Mouse (Mus musculus): Measurements from ENCODE around the gene Cep112. TPM values are rescaled to one million over a fixed set of nuclear protein-coding genes. Genes with fewer than 3 reads are reported as not detected.

Gene Cep112
- total RNA-seq, 1 experiment, result 0.85 TPM

GRCm38 (mm10) chr11:108891871-108892380, 466.9 kb downstream of the Cep112 start:
- H3K36me3 ChIP-seq (ENCODE audit: control insufficient read depth, insufficient read depth, low read length, poor library complexity, severe bottlenecking), result no peaks in the 10 kb centered on the region
- H3K4me3 ChIP-seq (ENCODE audit: insufficient read depth in 1 of 2, low read depth in 1 of 2, low read length in 2 of 2, poor library complexity in 1 of 2, severe bottlenecking in 1 of 2), result peak overlapping the region in 1 of 2 experiments; percentile 5; a peak in 1 of 4 replicates
- TF ChIP-seq HCFC1 (IDR thresholded peaks at IDR 0.05; ENCODE audit: borderline replicate concordance, insufficient read depth, low read length), result no peak
- no peak for TF ChIP-seq ZC3H11A (IDR thresholded peaks at IDR 0.05; ENCODE audit: borderline replicate concordance, low read depth, low read length)
- TF ChIP-seq ZNF384 (IDR thresholded peaks at IDR 0.05; ENCODE audit: low read depth, low read length), result no peak
- TF ChIP-seq MAFK (IDR thresholded peaks at IDR 0.05; ENCODE audit: insufficient read depth, low read depth, low read length), result no peak
- no peak for TF ChIP-seq CHD2 (IDR thresholded peaks at IDR 0.05; ENCODE audit: low read depth, low read length)
- H3K9me3 ChIP-seq (ENCODE audit: control insufficient read depth, insufficient read depth, low read depth, low read length), result no peaks in the 10 kb centered on the region
- in situ Hi-C loops (cut with MboI; ENCODE audit: low sequenced_read_pairs in 2 of 2, unreplicated experiment in 2 of 2), result no loop called here
- H3K4me1 ChIP-seq (ENCODE audit: control insufficient read depth in 2 of 2, insufficient read depth in 2 of 2, low read length in 2 of 2, poor library complexity in 1 of 2), result peaks cover 3 to 31% of the 10 kb centered on the region in 2 experiments; a peak in 2 of 4 replicates
- DNase-seq (ENCODE audit: low read depth, low spot score), result no peak
- H3K27ac ChIP-seq (ENCODE audit: insufficient read depth, low read depth, low read length, poor library complexity, severe bottlenecking), result no peak overlapping the region
- H3K9ac ChIP-seq (ENCODE audit: insufficient read depth, low read depth, low read length, poor library complexity, severe bottlenecking), result no peak overlapping the region

- no peaks in the 10 kb centered on the region for H3K36me3 ChIP-seq (ENCODE audit: control insufficient read depth, insufficient read depth, low read length, poor library complexity, severe bottlenecking)
- in situ Hi-C loops (cut with MboI; ENCODE audit: low sequenced_read_pairs in 2 of 2, unreplicated experiment in 2 of 2), result no loop called here
- no peak for TF ChIP-seq MAFK (IDR thresholded peaks at IDR 0.05; ENCODE audit: insufficient read depth, low read depth, low read length)
- TF ChIP-seq ZNF384 (IDR thresholded peaks at IDR 0.05; ENCODE audit: low read depth, low read length), result no peak
- TF ChIP-seq HCFC1 (IDR thresholded peaks at IDR 0.05; ENCODE audit: borderline replicate concordance, insufficient read depth, low read length), result no peak
- TF ChIP-seq CHD2 (IDR thresholded peaks at IDR 0.05; ENCODE audit: low read depth, low read length), result no peak
- TF ChIP-seq ZC3H11A (IDR thresholded peaks at IDR 0.05; ENCODE audit: borderline replicate concordance, low read depth, low read length), result no peak
- H3K27ac ChIP-seq (ENCODE audit: insufficient read depth, low read depth, low read length, poor library complexity, severe bottlenecking), result no peak overlapping the region
- no peak for DNase-seq (ENCODE audit: low read depth, low spot score)
- peaks cover 3 to 29% of the 10 kb centered on the region in 2 experiments; a peak in 2 of 4 replicates for H3K4me1 ChIP-seq (ENCODE audit: control insufficient read depth in 2 of 2, insufficient read depth in 2 of 2, low read length in 2 of 2, poor library complexity in 1 of 2)
- H3K9ac ChIP-seq (ENCODE audit: insufficient read depth, low read depth, low read length, poor library complexity, severe bottlenecking), result no peak overlapping the region
- H3K9me3 ChIP-seq (ENCODE audit: control insufficient read depth, insufficient read depth, low read depth, low read length), result no peaks in the 10 kb centered on the region
- no peak overlapping the region for H3K4me3 ChIP-seq (ENCODE audit: insufficient read depth in 1 of 2, low read depth in 1 of 2, low read length in 2 of 2, poor library complexity in 1 of 2, severe bottlenecking in 1 of 2)
These were observed 467.4 kb downstream of the Cep112 start for GRCm38 (mm10) chr11:108892406-108892805.

- Histone ChIP-seq H3K9me3 (ENCODE audit: control insufficient read depth, insufficient read depth, low read depth, low read length) (no peaks in the 10 kb centered on the region), H3K27ac (ENCODE audit: insufficient read depth, low read depth, low read length, poor library complexity, severe bottlenecking) (no peak overlapping the region), H3K9ac (ENCODE audit: insufficient read depth, low read depth, low read length, poor library complexity, severe bottlenecking) (no peak overlapping the region), H3K4me3 (ENCODE audit: insufficient read depth in 1 of 2, low read depth in 1 of 2, low read length in 2 of 2, poor library complexity in 1 of 2, severe bottlenecking in 1 of 2) (no peak overlapping the region), H3K4me1 (ENCODE audit: control insufficient read depth in 2 of 2, insufficient read depth in 2 of 2, low read length in 2 of 2, poor library complexity in 1 of 2) (peaks cover 3 to 29% of the 10 kb centered on the region in 2 experiments; a peak in 2 of 4 replicates), H3K36me3 (ENCODE audit: control insufficient read depth, insufficient read depth, low read length, poor library complexity, severe bottlenecking) (no peaks in the 10 kb centered on the region)
- in situ Hi-C loops (cut with MboI; ENCODE audit: low sequenced_read_pairs in 2 of 2, unreplicated experiment in 2 of 2), result no loop called here
- TF ChIP-seq ZNF384 (IDR thresholded peaks at IDR 0.05; ENCODE audit: low read depth, low read length), result no peak
- no peak for TF ChIP-seq CHD2 (IDR thresholded peaks at IDR 0.05; ENCODE audit: low read depth, low read length)
- no peak for TF ChIP-seq MAFK (IDR thresholded peaks at IDR 0.05; ENCODE audit: insufficient read depth, low read depth, low read length)
- no peak for TF ChIP-seq ZC3H11A (IDR thresholded peaks at IDR 0.05; ENCODE audit: borderline replicate concordance, low read depth, low read length)
- no peak for TF ChIP-seq HCFC1 (IDR thresholded peaks at IDR 0.05; ENCODE audit: borderline replicate concordance, insufficient read depth, low read length)
- no peak for DNase-seq (ENCODE audit: low read depth, low spot score)
These were observed 468.3 kb downstream of the Cep112 start for GRCm38 (mm10) chr11:108893232-108893790.

- H3K4me3 ChIP-seq (ENCODE audit: insufficient read depth in 1 of 2, low read depth in 1 of 2, low read length in 2 of 2, poor library complexity in 1 of 2, severe bottlenecking in 1 of 2), result no peak overlapping the region
- H3K9me3 ChIP-seq (ENCODE audit: control insufficient read depth, insufficient read depth, low read depth, low read length), result no peaks in the 10 kb centered on the region
- H3K27ac ChIP-seq (ENCODE audit: insufficient read depth, low read depth, low read length, poor library complexity, severe bottlenecking), result no peak overlapping the region
- DNase-seq (ENCODE audit: low read depth, low spot score), result no peak
- in situ Hi-C loops (cut with MboI; ENCODE audit: low sequenced_read_pairs in 2 of 2, unreplicated experiment in 2 of 2), result no loop called here
- H3K4me1 ChIP-seq (ENCODE audit: control insufficient read depth in 2 of 2, insufficient read depth in 2 of 2, low read length in 2 of 2, poor library complexity in 1 of 2), result peaks cover 3 to 30% of the 10 kb centered on the region in 2 experiments; a peak in 2 of 4 replicates
- no peaks in the 10 kb centered on the region for H3K36me3 ChIP-seq (ENCODE audit: control insufficient read depth, insufficient read depth, low read length, poor library complexity, severe bottlenecking)
- H3K9ac ChIP-seq (ENCODE audit: insufficient read depth, low read depth, low read length, poor library complexity, severe bottlenecking), result no peak overlapping the region
- TF ChIP-seq CHD2 (IDR thresholded peaks at IDR 0.05; ENCODE audit: low read depth, low read length) (no peak), ZC3H11A (IDR thresholded peaks at IDR 0.05; ENCODE audit: borderline replicate concordance, low read depth, low read length) (no peak), ZNF384 (IDR thresholded peaks at IDR 0.05; ENCODE audit: low read depth, low read length) (no peak), MAFK (IDR thresholded peaks at IDR 0.05; ENCODE audit: insufficient read depth, low read depth, low read length) (no peak), HCFC1 (IDR thresholded peaks at IDR 0.05; ENCODE audit: borderline replicate concordance, insufficient read depth, low read length) (no peak)
These were observed 469.0 kb downstream of the Cep112 start for GRCm38 (mm10) chr11:108893855-108894510.

Measured in ES-E14 (cell line).